In the genomic region with DNA sequence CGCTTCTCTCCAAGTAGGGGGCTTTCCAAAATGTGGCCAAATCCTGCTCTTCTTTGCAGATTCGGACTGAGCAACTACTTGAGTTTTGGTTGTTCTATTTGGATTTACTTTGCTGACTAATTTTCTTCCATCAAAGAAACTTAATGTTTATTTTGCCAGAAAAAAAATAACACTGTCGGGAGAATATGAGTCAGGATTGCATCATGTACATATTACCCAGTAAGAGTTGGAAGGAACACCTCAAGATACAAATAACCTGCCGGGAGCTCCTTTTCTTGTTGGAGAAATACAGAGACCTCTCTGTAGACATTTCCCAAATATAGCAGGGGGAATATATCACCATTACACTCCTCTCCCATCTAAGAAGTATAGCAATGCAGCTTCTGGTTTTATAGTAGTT, we compare ENCODE assay signal across 24 mouse cellular contexts.
DNase-seq lines count a peak whose midpoint lies in the region; ATAC-seq lines count a peak whose summit lies in the region.
"Had no signal": no experiment of that assay in that cellular context is flagged by ENCODE, and none has a peak within 500 bp of the region (broad histone marks: within the 10 kb centered on the region; RNA-seq: fewer than 3 reads in every experiment).

No protein-coding gene starts in this region.

- H3K27me3 ChIP-seq in forebrain, embryonic 16.5 days (replicated peaks; ENCODE audit: control insufficient read depth, insufficient read depth, low read length) = no peaks in the 10 kb centered on the region
- H3K27me3 ChIP-seq: CH12.LX; embryonic facial prominence, embryonic 13.5 days; embryonic facial prominence, embryonic 15.5 days; forebrain, embryonic 13.5 days; forebrain, embryonic 15.5 days had no signal

- ATAC-seq in forebrain, embryonic 16.5 days = no peak
- ATAC-seq: CD4-positive, CD25-positive, alpha-beta regulatory T cell, adult 4 months; forebrain, embryonic 13.5 days; forebrain, embryonic 15.5 days had no signal

- H3K36me3 ChIP-seq in forebrain, embryonic 16.5 days (ENCODE audit: control insufficient read depth, insufficient read depth) = no peaks in the 10 kb centered on the region
- H3K36me3 ChIP-seq: embryonic facial prominence, embryonic 13.5 days; embryonic facial prominence, embryonic 15.5 days; forebrain, embryonic 15.5 days; G1E had no signal

- H3K9me3 ChIP-seq in forebrain, embryonic 16.5 days (ENCODE audit: control insufficient read depth, low read length) = no peaks in the 10 kb centered on the region
- H3K9me3 ChIP-seq: embryonic facial prominence, embryonic 13.5 days; embryonic facial prominence, embryonic 15.5 days; forebrain, embryonic 13.5 days; forebrain, embryonic 15.5 days had no signal

- no peak overlapping the region for H3K9ac ChIP-seq in forebrain, embryonic 16.5 days (replicated peaks; ENCODE audit: low read depth, low read length)
- H3K9ac ChIP-seq: embryonic facial prominence, embryonic 13.5 days; embryonic facial prominence, embryonic 15.5 days; forebrain, embryonic 13.5 days; forebrain, embryonic 15.5 days had no signal

- H3K27ac ChIP-seq in forebrain, embryonic 16.5 days (ENCODE audit: low read length) = no peak overlapping the region
- H3K27ac ChIP-seq: embryonic facial prominence, embryonic 13.5 days; embryonic facial prominence, embryonic 15.5 days; forebrain, embryonic 13.5 days; forebrain, embryonic 15.5 days had no signal

- DNase-seq in 3134 (ENCODE audit: extremely low read depth, insufficient read length, low spot score) (peak; percentile 50), 416B (ENCODE audit: low read depth) (peak; percentile 15), NIH3T3 (ENCODE audit: low read depth) (peak; percentile 2), adipocyte (ENCODE audit: low spot score) (peak; percentile 29), MN1 (ENCODE audit: low spot score) (no peak)
- no peak for DNase-seq in adrenal gland, adult 2 months
- no peak for DNase-seq in spleen, postnatal 14 days (ENCODE audit: low spot score in 2 of 2)
- DNase-seq: adrenal gland, postnatal 10 days; adrenal gland, postnatal 25 days; cerebellum, adult 11 months; cerebellum, adult 18-20 months; cerebellum, adult 8-10 months; cerebellum, adult 9-11 months; cerebellum, postnatal 14 days; cerebellum, postnatal 36 days; embryo, embryonic 11 days had no signal

- WGBS in forebrain, embryonic 16.5 days = 80% methylated on average over 4 of the region's 4 CpGs

- no peak overlapping the region for H3K4me3 ChIP-seq in forebrain, embryonic 16.5 days (replicated peaks; ENCODE audit: low read length)
- H3K4me3 ChIP-seq: embryonic facial prominence, embryonic 13.5 days; embryonic facial prominence, embryonic 15.5 days; forebrain, embryonic 13.5 days; forebrain, embryonic 15.5 days had no signal

- H3K4me1 ChIP-seq in forebrain, embryonic 16.5 days (replicated peaks; ENCODE audit: control insufficient read depth, insufficient read depth, low read length) = peaks cover 4% of the 10 kb centered on the region
- H3K4me1 ChIP-seq: embryonic facial prominence, embryonic 15.5 days had no signal

- no peak overlapping the region for H3K4me2 ChIP-seq in forebrain, embryonic 16.5 days (ENCODE audit: low read length)
- H3K4me2 ChIP-seq: embryonic facial prominence, embryonic 13.5 days; embryonic facial prominence, embryonic 15.5 days; forebrain, embryonic 13.5 days; forebrain, embryonic 15.5 days had no signal

Comparison
In these comparisons a context has a peak if more than half of its experiments do, and no peak if none do; other contexts are left out.
1. DNase-seq: peak in 3134 (single experiment), 416B (single experiment), NIH3T3 (single experiment) and adipocyte (single experiment); none in MN1 (single experiment), adrenal gland, adult 2 months (single experiment) and spleen, postnatal 14 days (0 of 2).